Mouse (Mus musculus): ENCODE measurements at regions not wholly inside any gene's neighbourhood (a gene's known extent, or its start where the extent isn't known, plus 50 kb on each side); places are given as distances from the start of the nearest gene placed in this dataset.
A peak's percentile ranks its signal among the peaks of the same experiment; 100 is the strongest.

DNA sequence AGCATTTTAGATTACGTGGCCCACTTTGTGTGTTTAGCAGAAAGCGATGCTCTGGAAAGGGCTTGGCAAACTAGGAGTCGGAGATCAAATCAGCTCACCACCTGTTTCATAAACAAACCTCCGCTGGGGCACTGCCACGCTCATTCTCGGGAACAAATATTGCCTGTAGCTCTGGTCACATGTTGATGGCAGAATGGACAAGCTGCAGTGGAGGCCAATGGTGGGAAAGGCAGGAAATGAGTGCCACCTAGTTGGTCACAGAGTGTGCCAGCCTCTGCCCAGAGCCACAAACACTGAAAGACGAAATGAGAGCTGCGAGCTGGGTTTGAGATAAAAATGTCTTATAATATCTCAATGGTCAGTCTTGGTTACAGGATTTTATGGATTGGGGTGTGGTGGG lies 259.2 kb upstream of the Csf3r start:
- no peaks in the 10 kb centered on the region for H3K27me3 ChIP-seq
- H3K36me3 ChIP-seq = no peaks in the 10 kb centered on the region
- no peak overlapping the region for H3K27ac ChIP-seq
- no peak overlapping the region for H3K4me2 ChIP-seq (replicated peaks)
- no peak for ATAC-seq
- H3K4me1 ChIP-seq (replicated peaks) = no peaks in the 10 kb centered on the region
- H3K9ac ChIP-seq (replicated peaks) = no peak overlapping the region
- H3K9me3 ChIP-seq = 0 out of 2 replicates have a peak, but pooled peaks cover 3% of the 10 kb centered on the region
- 85% methylated on average over 8 of the region's 8 CpGs for WGBS
- no peak overlapping the region for H3K4me3 ChIP-seq (replicated peaks)

DNA sequence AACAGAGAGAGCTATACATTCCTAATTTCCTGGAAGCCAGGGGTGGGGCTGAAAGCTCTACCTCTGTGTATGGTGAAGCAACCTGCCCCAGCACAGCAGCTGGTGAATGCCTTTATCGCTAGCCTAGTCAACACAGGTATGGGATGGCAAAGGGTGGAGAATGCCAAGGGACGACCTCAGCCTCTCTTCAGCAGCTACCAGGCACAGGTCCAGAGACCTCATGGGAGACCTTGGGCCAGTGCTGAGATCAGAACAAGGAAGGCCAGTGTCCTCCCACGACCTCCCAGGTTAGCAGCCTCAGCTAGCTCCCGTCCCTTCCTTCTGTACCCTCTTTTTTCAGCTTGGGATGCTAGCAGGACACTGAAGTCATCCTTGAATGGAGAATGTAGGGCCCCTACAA lies 247.2 kb upstream of the Csf3r start:
- H3K9me3 ChIP-seq = no peaks in the 10 kb centered on the region
- no peak overlapping the region for H3K4me2 ChIP-seq (replicated peaks)
- H3K4me3 ChIP-seq (replicated peaks) = no peak overlapping the region
- H3K9ac ChIP-seq (replicated peaks) = no peak overlapping the region
- no peak overlapping the region for H3K27ac ChIP-seq
- peaks cover 21% of the 10 kb centered on the region for H3K27me3 ChIP-seq
- no peak for ATAC-seq
- WGBS = 94% methylated on average over 4 of the region's 4 CpGs
- H3K36me3 ChIP-seq = no peaks in the 10 kb centered on the region
- peaks cover 27% of the 10 kb centered on the region for H3K4me1 ChIP-seq (replicated peaks)

DNA sequence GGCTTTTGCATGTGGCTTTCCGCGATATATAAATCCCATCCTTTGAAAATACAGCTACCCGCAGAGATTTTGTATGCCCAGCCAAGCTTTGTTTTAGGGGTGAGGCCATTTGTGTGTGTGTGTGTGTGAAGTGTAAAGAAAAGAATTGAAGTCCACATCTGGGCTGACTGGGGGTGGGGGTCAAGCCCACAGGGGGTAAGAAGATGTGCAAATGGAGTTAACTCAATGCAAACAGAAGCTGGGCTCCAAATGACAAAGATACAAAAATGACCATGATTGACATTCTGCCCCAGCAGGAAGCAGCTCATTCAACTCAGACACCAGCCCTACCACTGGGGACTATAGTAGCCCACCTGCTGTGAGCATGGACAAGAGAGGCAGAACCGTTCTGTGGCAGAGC lies 244.2 kb upstream of the Csf3r start:
- Histone ChIP-seq H3K4me2 (replicated peaks) (no peak overlapping the region), H3K9ac (replicated peaks) (no peak overlapping the region), H3K4me3 (replicated peaks) (no peak overlapping the region), H3K9me3 (no peaks in the 10 kb centered on the region), H3K36me3 (no peaks in the 10 kb centered on the region), H3K27me3 (peaks cover 40% of the 10 kb centered on the region), H3K4me1 (replicated peaks) (peaks cover 27% of the 10 kb centered on the region), H3K27ac (no peak overlapping the region)
- ATAC-seq = no peak
- WGBS = 6% methylated on average over 4 of the region's 4 CpGs

DNA sequence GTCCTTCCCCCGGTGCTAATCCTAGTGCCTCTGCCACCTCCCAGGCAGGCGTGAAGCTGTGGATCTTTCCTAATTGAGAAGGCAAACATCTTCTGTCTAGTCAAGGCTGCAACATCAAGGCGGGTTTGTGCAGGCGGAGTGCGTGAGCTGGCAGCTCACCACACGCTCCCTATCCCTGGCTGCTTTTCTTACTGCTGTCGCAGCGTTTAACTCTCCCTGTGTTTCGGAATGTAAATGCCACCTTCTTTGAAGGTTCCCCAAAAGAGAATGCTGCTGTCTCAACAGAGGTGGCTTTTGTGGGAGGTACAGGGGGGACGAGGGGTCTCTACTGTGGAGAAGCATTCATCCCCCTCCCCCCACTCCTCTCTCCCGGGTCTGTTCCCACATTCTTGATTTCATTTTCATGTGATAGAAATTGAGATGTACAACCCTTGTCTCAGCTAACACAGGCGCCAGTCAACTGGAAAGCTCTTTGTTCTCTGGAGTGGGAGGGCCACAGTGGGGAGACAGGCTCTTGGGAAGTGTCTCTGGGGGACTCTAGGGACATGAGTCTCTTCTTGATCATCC lies 243.3 kb upstream of the Csf3r start:
- Histone ChIP-seq H3K4me2 (replicated peaks) (peak overlapping the region; percentile 22), H3K4me3 (replicated peaks) (no peak overlapping the region), H3K36me3 (no peaks in the 10 kb centered on the region), H3K9me3 (no peaks in the 10 kb centered on the region), H3K27ac (peak overlapping the region; percentile 47), H3K4me1 (replicated peaks) (peaks cover 32% of the 10 kb centered on the region), H3K9ac (replicated peaks) (0 out of 2 replicates have a peak overlapping the region, but pooled peaks have one; percentile 6), H3K27me3 (peaks cover 40% of the 10 kb centered on the region)
- WGBS = 3% methylated on average over 12 of the region's 12 CpGs
- peak; percentile 65; the same call in 1 of the 2 replicates for ATAC-seq

DNA sequence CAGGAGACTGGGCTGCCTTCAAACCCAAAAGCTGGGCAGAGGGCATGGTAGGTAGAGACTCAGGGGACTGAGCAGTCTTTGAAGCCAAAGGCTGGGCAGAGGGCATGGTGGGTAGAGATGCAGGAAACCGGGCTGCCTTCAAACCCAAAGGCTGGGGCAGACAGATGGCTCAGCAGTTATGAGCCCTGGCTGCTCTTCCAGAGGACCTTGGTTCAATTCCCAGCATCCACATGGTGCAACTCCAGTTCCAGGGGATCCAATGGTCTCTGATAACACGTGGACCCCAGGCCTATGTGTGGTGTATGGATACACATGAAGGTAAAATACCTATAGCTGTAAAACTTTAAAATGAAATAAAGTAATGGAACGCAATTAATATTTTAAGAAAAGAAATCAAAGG lies 242.0 kb upstream of the Csf3r start:
- no peak overlapping the region for H3K27ac ChIP-seq
- no peak for ATAC-seq
- no peaks in the 10 kb centered on the region for H3K9me3 ChIP-seq
- H3K36me3 ChIP-seq = no peaks in the 10 kb centered on the region
- no peak overlapping the region for H3K4me2 ChIP-seq (replicated peaks)
- H3K9ac ChIP-seq (replicated peaks) = no peak overlapping the region
- peaks cover 34% of the 10 kb centered on the region for H3K4me1 ChIP-seq (replicated peaks)
- peaks cover 34% of the 10 kb centered on the region for H3K27me3 ChIP-seq
- no peak overlapping the region for H3K4me3 ChIP-seq (replicated peaks)
- WGBS = 88% methylated on average over 3 of the region's 3 CpGs

DNA sequence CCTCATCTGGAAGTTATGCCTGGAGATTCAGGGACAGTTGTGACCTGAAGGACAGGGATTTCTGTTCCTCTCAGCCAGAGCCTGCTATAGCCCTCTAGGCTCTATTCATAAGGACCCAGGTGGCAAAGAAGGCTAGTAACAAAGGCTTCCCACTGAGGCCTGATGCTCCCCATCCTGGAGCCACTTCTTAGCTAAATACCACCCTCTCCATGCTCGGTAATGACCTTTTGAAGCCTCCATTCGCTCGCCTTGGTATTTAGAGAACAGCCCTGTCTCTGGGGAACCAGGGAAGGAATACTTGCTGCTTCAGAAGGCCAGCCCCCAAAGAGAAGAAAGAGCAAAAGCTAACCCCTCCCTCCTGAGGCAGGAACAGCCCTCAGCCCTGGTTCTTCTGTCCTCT lies 238.3 kb upstream of the Csf3r start:
- 5% methylated on average over 3 of the region's 3 CpGs for WGBS
- peak overlapping the region; percentile 14; the same call in 1 of the 2 replicates for H3K27ac ChIP-seq
- no peaks in the 10 kb centered on the region for H3K9me3 ChIP-seq
- no peak overlapping the region for H3K4me3 ChIP-seq (replicated peaks)
- H3K9ac ChIP-seq (replicated peaks) = no peak overlapping the region
- no peak for ATAC-seq
- peaks cover 26% of the 10 kb centered on the region for H3K27me3 ChIP-seq
- H3K36me3 ChIP-seq = no peaks in the 10 kb centered on the region
- H3K4me2 ChIP-seq (replicated peaks) = no peak overlapping the region
- H3K4me1 ChIP-seq (replicated peaks) = peaks cover 15% of the 10 kb centered on the region

DNA sequence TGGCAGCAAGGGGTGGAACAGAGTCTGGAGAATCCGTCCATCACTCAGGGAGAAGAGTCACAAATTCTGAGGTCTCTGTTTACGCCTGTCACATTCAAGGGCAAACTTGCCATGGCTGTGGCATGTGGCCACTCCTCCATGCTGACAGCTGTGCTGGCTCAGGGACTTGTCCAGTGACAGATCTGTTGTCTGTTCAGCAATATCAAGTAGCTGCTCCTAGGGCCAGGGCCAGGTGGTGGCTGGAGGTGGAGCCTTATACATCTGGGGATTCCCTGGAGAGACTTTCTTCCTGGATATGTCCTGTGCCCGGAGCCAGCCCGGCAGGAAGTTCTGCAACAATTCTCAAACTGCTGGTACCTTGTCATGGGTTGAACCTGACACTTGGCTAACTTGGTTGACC lies 229.7 kb upstream of the Csf3r start:
- Histone ChIP-seq H3K4me1 (replicated peaks) (no peaks in the 10 kb centered on the region), H3K36me3 (no peaks in the 10 kb centered on the region), H3K27me3 (no peaks in the 10 kb centered on the region), H3K9ac (replicated peaks) (no peak overlapping the region), H3K9me3 (peaks cover 5% of the 10 kb centered on the region; the same call in 1 of the 2 replicates), H3K4me2 (replicated peaks) (no peak overlapping the region), H3K27ac (no peak overlapping the region), H3K4me3 (replicated peaks) (no peak overlapping the region)
- no peak for ATAC-seq
- WGBS = 90% methylated on average over 4 of the region's 4 CpGs

DNA sequence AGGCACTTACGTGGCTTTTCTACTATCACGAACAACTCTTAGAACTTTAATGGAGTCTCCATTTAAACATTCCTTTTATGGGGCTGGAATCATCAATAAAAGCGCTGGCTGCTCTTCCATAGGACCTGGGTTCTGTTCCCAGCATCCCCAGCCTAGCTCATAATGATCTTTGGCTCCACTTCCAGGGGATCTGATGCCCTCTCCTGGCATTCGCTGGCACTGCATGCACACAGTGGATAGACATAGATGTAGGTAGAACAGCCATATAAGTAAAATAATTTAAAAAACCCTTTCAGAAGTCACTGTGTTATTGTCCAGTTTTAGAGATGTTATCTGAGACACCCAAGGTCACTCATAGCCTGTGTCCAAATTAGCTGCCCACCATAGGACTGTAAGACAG lies 216.4 kb upstream of the Csf3r start:
- H3K9me3 ChIP-seq = no peaks in the 10 kb centered on the region
- H3K27me3 ChIP-seq = no peaks in the 10 kb centered on the region
- no peak overlapping the region for H3K9ac ChIP-seq (replicated peaks)
- no peak overlapping the region for H3K4me2 ChIP-seq (replicated peaks)
- WGBS = 93% methylated on average over 4 of the region's 4 CpGs
- H3K4me3 ChIP-seq (replicated peaks) = no peak overlapping the region
- no peak for ATAC-seq
- peaks cover 17% of the 10 kb centered on the region for H3K4me1 ChIP-seq (replicated peaks)
- H3K27ac ChIP-seq = no peak overlapping the region
- H3K36me3 ChIP-seq = no peaks in the 10 kb centered on the region

DNA sequence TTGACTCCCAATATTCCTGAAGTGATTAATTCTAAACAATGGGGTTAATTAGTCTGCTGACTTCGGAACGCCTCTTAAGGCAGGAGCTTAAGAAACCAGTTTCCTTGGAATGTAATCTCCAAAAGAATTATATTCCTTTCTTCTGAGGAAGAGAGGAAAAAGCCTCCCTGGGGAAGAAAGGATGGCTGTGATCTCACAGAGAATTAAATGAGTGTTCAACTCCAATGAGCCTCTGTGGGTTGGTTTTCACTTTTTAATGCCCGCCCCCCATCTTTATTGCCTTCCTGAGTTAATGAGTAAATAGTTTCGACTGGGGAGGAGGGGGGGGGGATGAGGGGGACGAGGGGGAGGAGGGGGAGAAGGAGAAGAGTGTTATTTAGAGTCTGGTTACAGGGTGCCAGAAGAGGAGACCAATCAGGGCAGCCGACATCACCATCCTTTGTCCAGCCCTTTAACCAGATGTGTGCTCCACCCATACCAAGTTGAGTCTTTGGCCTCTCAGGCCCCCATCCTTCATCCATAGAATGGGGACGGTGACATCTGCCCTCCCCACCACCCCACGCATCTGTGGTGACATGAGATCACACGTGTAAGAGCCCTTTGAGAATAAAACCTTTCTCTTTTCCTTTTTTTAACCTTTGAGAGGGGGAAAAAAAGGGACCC lies 214.8 kb upstream of the Csf3r start:
- H3K9ac ChIP-seq (replicated peaks) = no peak overlapping the region
- no peak overlapping the region for H3K4me3 ChIP-seq (replicated peaks)
- H3K4me2 ChIP-seq (replicated peaks) = no peak overlapping the region
- H3K27me3 ChIP-seq = no peaks in the 10 kb centered on the region
- WGBS = 10% methylated on average over 9 of the region's 9 CpGs
- H3K27ac ChIP-seq = peak overlapping the region; percentile 25; the same call in 1 of the 2 replicates
- no peaks in the 10 kb centered on the region for H3K36me3 ChIP-seq
- no peaks in the 10 kb centered on the region for H3K9me3 ChIP-seq
- peaks cover 17% of the 10 kb centered on the region for H3K4me1 ChIP-seq (replicated peaks)
- peak; percentile 53; the same call in 1 of the 2 replicates for ATAC-seq

DNA sequence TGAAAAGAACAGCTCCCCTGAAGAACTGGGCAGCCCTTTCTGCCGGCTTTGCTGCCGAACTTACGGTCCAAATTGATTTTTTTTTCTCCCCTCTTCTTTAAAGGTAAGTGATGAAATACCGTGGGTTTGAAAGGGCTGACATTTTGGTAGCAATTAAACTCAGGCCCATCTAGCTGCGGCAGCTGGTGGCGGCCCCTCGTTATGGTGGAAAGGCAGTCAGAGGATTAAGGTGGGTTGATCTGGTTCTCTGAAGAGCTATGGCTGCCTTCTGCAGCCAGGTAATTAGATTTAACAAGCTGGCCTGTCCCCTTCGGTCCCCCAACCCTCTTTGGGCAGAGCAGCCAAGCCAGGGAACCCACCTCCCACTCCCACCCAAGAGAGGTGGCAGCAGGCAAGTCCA lies 214.1 kb upstream of the Csf3r start:
- no peak overlapping the region for H3K4me2 ChIP-seq (replicated peaks)
- H3K9ac ChIP-seq (replicated peaks) = no peak overlapping the region
- ATAC-seq = no peak
- H3K4me1 ChIP-seq (replicated peaks) = peaks cover 17% of the 10 kb centered on the region
- no peak overlapping the region for H3K27ac ChIP-seq
- no peaks in the 10 kb centered on the region for H3K27me3 ChIP-seq
- WGBS = 38% methylated on average over 8 of the region's 8 CpGs
- H3K36me3 ChIP-seq = no peaks in the 10 kb centered on the region
- H3K4me3 ChIP-seq (replicated peaks) = no peak overlapping the region
- H3K9me3 ChIP-seq = no peaks in the 10 kb centered on the region

DNA sequence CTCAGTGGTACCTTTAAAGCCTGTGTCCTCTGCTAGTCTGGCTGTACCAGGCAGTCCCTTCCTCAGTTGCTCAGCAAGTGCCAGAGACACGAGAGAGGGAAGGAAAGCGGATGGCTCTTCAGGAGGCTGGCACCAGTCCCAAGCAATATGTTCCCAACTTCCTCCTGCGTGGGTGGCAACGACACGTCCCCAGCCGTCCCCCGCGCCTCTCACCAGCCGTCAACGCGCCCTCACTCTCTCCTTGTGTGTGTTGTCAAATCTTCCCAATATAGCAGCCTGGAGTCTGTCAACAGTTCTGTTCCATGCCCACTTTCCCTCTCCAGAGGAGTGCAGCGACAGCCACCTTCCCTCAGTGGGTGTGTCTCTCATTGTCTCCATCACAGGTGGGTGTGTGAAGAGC lies 210.0 kb upstream of the Csf3r start:
- Histone ChIP-seq H3K9ac (replicated peaks) (no peak overlapping the region), H3K27ac (no peak overlapping the region)
- ATAC-seq = no peak

DNA sequence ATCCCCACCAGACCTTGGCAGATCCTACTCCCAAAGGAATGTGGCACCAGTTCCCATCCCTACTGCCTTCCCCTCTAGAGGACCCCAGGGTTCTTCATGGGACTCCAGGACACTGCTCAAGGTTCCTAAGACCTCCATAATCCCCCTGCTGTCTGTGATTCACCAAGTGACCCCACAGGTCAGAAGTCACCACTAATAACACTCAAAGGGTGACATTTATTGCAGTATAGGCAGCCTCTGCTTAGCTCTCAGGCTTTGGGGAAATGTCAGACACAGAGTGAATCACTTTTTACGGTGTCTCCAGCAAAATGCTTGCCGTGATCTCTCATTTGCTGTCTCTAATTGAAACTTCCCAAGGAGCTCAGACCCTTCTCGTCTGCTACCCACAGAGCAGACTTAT lies 209.1 kb upstream of the Csf3r start:
- Histone ChIP-seq H3K9me3 (no peaks in the 10 kb centered on the region), H3K4me3 (replicated peaks) (no peak overlapping the region), H3K36me3 (no peaks in the 10 kb centered on the region), H3K9ac (replicated peaks) (no peak overlapping the region), H3K27ac (no peak overlapping the region), H3K4me2 (replicated peaks) (no peak overlapping the region), H3K4me1 (replicated peaks) (peaks cover 12% of the 10 kb centered on the region), H3K27me3 (no peaks in the 10 kb centered on the region)
- 59% methylated on average over 3 of the region's 3 CpGs for WGBS
- no peak for ATAC-seq

More for the DNA sequence above, 210.0 kb upstream of the Csf3r start:
- Histone ChIP-seq H3K36me3 (no peaks in the 10 kb centered on the region), H3K4me1 (replicated peaks) (peaks cover 19% of the 10 kb centered on the region), H3K4me2 (replicated peaks) (no peak overlapping the region), H3K9me3 (no peaks in the 10 kb centered on the region), H3K4me3 (replicated peaks) (no peak overlapping the region), H3K27me3 (no peaks in the 10 kb centered on the region)
- 88% methylated on average over 12 of the region's 12 CpGs for whole genome bisulfite sequencing

DNA sequence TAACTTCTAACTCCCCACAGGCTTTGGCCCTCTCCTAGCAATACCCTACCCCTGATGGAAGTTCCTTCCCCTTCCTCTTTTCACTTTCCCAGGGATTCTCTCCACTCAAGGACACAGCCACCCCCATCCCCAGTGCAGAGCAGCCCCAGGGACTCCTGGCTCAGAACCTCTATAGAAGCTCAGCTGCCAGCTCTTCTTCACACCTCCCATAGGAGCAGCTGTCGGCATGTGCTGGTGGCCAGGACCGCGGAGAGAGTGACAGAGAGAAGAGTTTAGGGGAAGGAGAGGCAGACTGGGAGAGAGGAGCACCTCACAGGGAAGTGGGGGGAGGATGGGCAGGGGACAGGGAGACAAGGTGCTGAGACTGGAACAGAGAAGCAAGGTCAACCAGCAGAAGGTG lies 199.8 kb upstream of the Csf3r start:
- H3K36me3 ChIP-seq = no peaks in the 10 kb centered on the region
- H3K4me1 ChIP-seq (replicated peaks) = peaks cover under 1% of the 10 kb centered on the region; the same call in 1 of the 2 replicates
- H3K9me3 ChIP-seq = no peaks in the 10 kb centered on the region
- H3K27ac ChIP-seq = no peak overlapping the region
- H3K4me3 ChIP-seq (replicated peaks) = no peak overlapping the region
- no peak for ATAC-seq
- H3K4me2 ChIP-seq (replicated peaks) = no peak overlapping the region
- no peak overlapping the region for H3K9ac ChIP-seq (replicated peaks)
- no peaks in the 10 kb centered on the region for H3K27me3 ChIP-seq
- WGBS = 78% methylated on average over 3 of the region's 3 CpGs

Measured in midbrain, embryonic 13.5 days (tissue).